Mouse (Mus musculus) midbrain, embryonic 16.5 days (tissue): Measurements from ENCODE around the gene E330017A01Rik. TPM values are rescaled to one million over a fixed set of nuclear protein-coding genes. Genes with fewer than 3 reads are reported as not detected.
"Not testable (repeated sequence)": the region's sequence is repeated elsewhere in the genome, so short reads cannot be mapped to it uniquely, and the experiment has no call there.

Experiments used
- ATAC-seq: fragments of 200-750 bp; cut with Nextera tagmentation; 2 replicates; pipeline ENCODE4 v1.8.0; 2017; ENCODE audit warnings: moderate TSS enrichment
- H3K27ac ChIP-seq: fragments of 300-500 bp; sonication (generic); 2 replicates; pipeline ENCODE4 v1.5.1; 2014; ENCODE audit warnings: mild to moderate bottlenecking, low read length, mixed read lengths
- H3K27me3 ChIP-seq: fragments of 300-500 bp; sonication (generic); 2 replicates; pipeline ENCODE4 v1.6.1; 2014; ENCODE audit warnings: low read depth, low read length, mixed read lengths; ENCODE audit not compliant: control insufficient read depth, insufficient read depth
- H3K36me3 ChIP-seq: fragments of 300-500 bp; sonication (generic); 2 replicates; pipeline ENCODE4 v1.6.1; 2014; ENCODE audit warnings: mild to moderate bottlenecking, low read length, moderate library complexity, mixed read lengths; ENCODE audit not compliant: control insufficient read depth, insufficient read depth
- H3K4me1 ChIP-seq: fragments of 300-500 bp; sonication (generic); 2 replicates; pipeline ENCODE4 v1.6.1; 2014; ENCODE audit warnings: mild to moderate bottlenecking, low read length, mixed read lengths; ENCODE audit not compliant: control insufficient read depth, insufficient read depth
- H3K4me2 ChIP-seq: fragments of 300-500 bp; sonication (generic); 2 replicates; pipeline ENCODE4 v1.6.1; 2014; ENCODE audit warnings: mild to moderate bottlenecking, low read length, mixed read lengths
- H3K4me3 ChIP-seq: fragments of 300-500 bp; sonication (generic); 2 replicates; pipeline ENCODE4 v1.5.1; 2014; ENCODE audit warnings: low read depth, mild to moderate bottlenecking, low read length, moderate library complexity, mixed read lengths
- H3K9ac ChIP-seq: fragments of 300-500 bp; sonication (generic); 2 replicates; pipeline ENCODE4 v1.6.1; 2014; ENCODE audit warnings: low read depth, low read length, mixed read lengths
- H3K9me3 ChIP-seq: fragments of 300-500 bp; sonication (generic); replicated peaks from 2 replicates; pipeline ENCODE4 v1.6.1; 2014; ENCODE audit warnings: mild to moderate bottlenecking, low read length, mixed read lengths; ENCODE audit not compliant: control insufficient read depth, poor library complexity, severe bottlenecking
- WGBS: fragments of 180-500 bp; shearing (Covaris S2); extraction: QIAGEN DNeasy Blood & Tissue Kit; methylation state at CpG from one replicate; pipeline ENCODE4 v1.1.7; 2014; 5-methylcytosine and 5-hydroxymethylcytosine counted together
- polyA plus RNA-seq: library from polyadenylated mRNA; unstranded; fragments of >200 nt; fragmentation: Nextera tagmentation; extraction: Ambion mirVana; gene quantifications from 2 replicates; pipeline ENCODE4 v1.2.1, GENCODE M21; 2015

The E330017A01Rik gene
- polyA plus RNA-seq, 1 experiment from 2014 or later: not detected

- not testable (repeated sequence) for ATAC-seq, H3K27me3 ChIP-seq, H3K4me1 ChIP-seq, H3K9me3 ChIP-seq, H3K4me3 ChIP-seq, H3K36me3 ChIP-seq, H3K4me2 ChIP-seq, H3K27ac ChIP-seq, H3K9ac ChIP-seq
- 90% methylated on average over 3 of the region's 3 CpGs for WGBS
These were observed 28.1 kb upstream of the E330017A01Rik start for GRCm38 (mm10) chr16:58666681-58667080.

GRCm38 (mm10) chr16:58665137-58665536, 26.6 kb upstream of the E330017A01Rik start:
- H3K9me3 ChIP-seq: not testable (repeated sequence)

GRCm38 (mm10) chr16:58663816-58664215, 25.3 kb upstream of the E330017A01Rik start:
- H3K27ac ChIP-seq: no peak overlapping the region
- 92% methylated on average over 2 of the region's 2 CpGs for WGBS

More at GRCm38 (mm10) chr16:58665137-58665536, 26.6 kb upstream of the E330017A01Rik start:
- H3K4me2 ChIP-seq, H3K4me3 ChIP-seq, H3K27ac ChIP-seq, H3K9ac ChIP-seq, H3K27me3 ChIP-seq, ATAC-seq, H3K4me1 ChIP-seq, H3K36me3 ChIP-seq: not testable (repeated sequence)

DNA sequence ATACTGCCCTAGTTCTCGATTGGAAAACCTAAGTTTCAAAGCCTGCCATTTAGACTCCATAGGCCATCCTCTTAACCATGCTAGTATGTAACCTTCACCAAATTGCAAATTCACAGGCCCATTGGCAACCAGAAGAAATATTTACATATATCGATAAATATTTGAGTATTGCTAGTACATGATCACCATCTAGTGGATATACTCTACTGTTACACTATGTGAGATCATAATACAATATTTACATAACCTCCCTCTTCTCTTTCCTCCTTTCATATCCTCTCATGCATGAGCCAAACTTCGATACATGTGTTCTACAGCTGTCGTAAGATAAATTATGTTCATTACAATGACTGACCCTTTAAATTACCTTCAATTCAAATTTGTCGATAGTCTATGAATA, 24.5 kb upstream of the E330017A01Rik start:
- no peaks in the 10 kb centered on the region for H3K36me3 ChIP-seq
- 73% methylated on average over 5 of the region's 5 CpGs for WGBS

More at GRCm38 (mm10) chr16:58663816-58664215, 25.3 kb upstream of the E330017A01Rik start:
- no peak overlapping the region for H3K4me3 ChIP-seq
- H3K4me1 ChIP-seq: no peaks in the 10 kb centered on the region
- H3K27me3 ChIP-seq: no peaks in the 10 kb centered on the region
- no peak overlapping the region for H3K9ac ChIP-seq
- ATAC-seq: no peak
- no peaks in the 10 kb centered on the region for H3K9me3 ChIP-seq
- H3K36me3 ChIP-seq: no peaks in the 10 kb centered on the region
- H3K4me2 ChIP-seq: no peak overlapping the region

DNA sequence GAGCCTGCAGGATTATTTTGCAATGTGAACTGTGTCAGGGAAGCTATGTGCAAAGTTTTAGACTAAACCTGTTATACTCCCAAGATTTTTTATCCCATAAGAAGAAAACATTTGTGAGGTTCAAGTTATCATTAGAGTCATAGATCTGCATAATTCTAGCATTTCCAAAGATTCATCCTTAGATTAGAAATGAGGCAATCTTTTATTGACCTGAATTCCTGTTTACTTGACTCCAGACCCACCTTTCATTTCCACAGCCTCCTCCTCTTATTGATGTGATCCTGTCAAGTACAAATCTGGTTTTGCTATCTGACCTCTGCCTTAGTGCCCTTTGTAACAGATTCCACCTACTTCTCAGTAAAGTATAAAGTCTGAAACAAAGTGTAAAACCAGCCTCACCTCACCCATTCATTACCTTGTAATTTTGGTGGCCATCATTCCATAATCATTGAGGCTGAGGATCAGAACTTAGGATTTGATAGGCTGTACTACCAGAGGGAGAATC, 23.8 kb upstream of the E330017A01Rik start:
- Histone ChIP-seq H3K9ac (no peak overlapping the region), H3K9me3 (no peaks in the 10 kb centered on the region), H3K4me3 (no peak overlapping the region), H3K27me3 (no peaks in the 10 kb centered on the region), H3K4me2 (no peak overlapping the region), H3K27ac (no peak overlapping the region), H3K4me1 (no peaks in the 10 kb centered on the region), H3K36me3 (no peaks in the 10 kb centered on the region)
- ATAC-seq: no peak

More for the DNA sequence above, 24.5 kb upstream of the E330017A01Rik start:
- Histone ChIP-seq H3K4me2 (no peak overlapping the region), H3K9ac (no peak overlapping the region), H3K9me3 (no peaks in the 10 kb centered on the region), H3K4me1 (no peaks in the 10 kb centered on the region), H3K27me3 (no peaks in the 10 kb centered on the region), H3K4me3 (no peak overlapping the region), H3K27ac (no peak overlapping the region)
- peak; percentile 84; the same call in 1 of the 2 replicates for ATAC-seq

DNA sequence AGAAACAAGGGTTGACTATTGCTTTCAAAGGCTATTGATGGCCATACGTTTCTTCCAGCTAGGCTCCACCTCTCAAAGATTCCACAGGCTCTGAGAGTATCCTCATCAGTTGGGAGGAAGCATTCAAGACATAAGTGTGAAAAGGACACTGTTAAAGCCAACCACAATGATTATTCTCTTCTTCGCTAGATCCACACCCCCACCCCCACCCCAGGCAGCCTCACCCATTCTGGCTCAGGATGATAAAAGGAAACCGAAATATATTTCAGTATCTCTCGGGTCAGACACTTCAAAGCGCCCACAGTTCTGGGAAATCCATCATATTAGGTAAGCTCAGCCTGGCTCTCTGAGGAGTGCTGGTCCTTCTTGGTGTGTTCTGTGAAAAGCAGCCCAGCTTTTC, 23.3 kb upstream of the E330017A01Rik start:
- Histone ChIP-seq H3K36me3 (no peaks in the 10 kb centered on the region), H3K27ac (no peak overlapping the region), H3K4me2 (no peak overlapping the region), H3K4me3 (no peak overlapping the region), H3K9me3 (no peaks in the 10 kb centered on the region), H3K27me3 (no peaks in the 10 kb centered on the region), H3K9ac (no peak overlapping the region), H3K4me1 (no peaks in the 10 kb centered on the region)
- WGBS: 80% methylated on average over 5 of the region's 5 CpGs
- no peak for ATAC-seq

DNA sequence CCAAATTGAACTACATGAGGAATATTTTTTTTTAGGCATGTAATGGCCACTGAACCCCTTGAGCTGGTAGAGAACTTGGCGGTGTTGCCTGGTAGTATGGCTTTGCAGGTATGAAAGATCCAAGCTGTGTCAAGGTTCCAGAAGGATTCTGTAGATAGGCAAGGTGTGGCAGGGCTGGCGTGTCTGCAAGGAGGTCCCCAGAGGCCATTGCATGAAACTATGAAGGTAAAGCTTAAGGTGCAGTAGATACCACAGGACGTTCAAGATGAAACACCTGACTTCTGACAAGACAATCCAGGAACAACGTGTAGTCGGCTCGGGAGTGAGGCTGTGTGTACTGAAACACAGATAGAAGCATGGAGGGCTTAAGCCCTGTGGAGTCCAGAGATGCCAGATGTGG, 20.1 kb upstream of the E330017A01Rik start:
- no peak overlapping the region for H3K4me2 ChIP-seq
- no peak for ATAC-seq
- H3K4me1 ChIP-seq: no peaks in the 10 kb centered on the region
- H3K9ac ChIP-seq: no peak overlapping the region
- no peak overlapping the region for H3K27ac ChIP-seq
- H3K9me3 ChIP-seq: no peaks in the 10 kb centered on the region
- H3K4me3 ChIP-seq: no peak overlapping the region
- no peaks in the 10 kb centered on the region for H3K27me3 ChIP-seq
- no peaks in the 10 kb centered on the region for H3K36me3 ChIP-seq
- WGBS: 93% methylated on average over 6 of the region's 6 CpGs

GRCm38 (mm10) chr16:58656526-58656925, 18.0 kb upstream of the E330017A01Rik start:
- Histone ChIP-seq H3K9me3 (no peaks in the 10 kb centered on the region), H3K4me2 (no peak overlapping the region), H3K27ac (no peak overlapping the region), H3K4me3 (no peak overlapping the region), H3K9ac (no peak overlapping the region), H3K27me3 (no peaks in the 10 kb centered on the region), H3K4me1 (no peaks in the 10 kb centered on the region), H3K36me3 (no peaks in the 10 kb centered on the region)
- ATAC-seq: no peak
- WGBS: 84% methylated on average over 4 of the region's 4 CpGs

DNA sequence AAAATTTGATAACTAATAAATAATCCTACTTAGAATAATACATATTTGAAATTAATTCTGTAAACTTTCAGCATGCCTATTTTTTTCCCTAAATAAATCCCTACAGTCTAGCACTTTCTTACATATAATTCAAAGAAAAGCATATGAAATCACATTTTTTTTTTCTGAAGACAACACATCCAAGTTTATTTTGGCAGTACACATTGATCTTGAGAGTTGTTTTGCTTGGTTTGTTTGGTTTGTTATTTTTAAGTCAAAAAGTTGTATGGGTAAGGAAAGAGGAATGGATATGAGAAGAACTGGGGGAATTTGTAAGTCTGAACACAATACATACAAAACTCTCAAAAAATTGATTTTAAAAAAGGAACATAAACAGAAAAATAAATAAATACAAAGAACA, 17.2 kb upstream of the E330017A01Rik start:
- H3K36me3 ChIP-seq: no peaks in the 10 kb centered on the region
- H3K27me3 ChIP-seq: no peaks in the 10 kb centered on the region
- no peak overlapping the region for H3K4me2 ChIP-seq
- H3K4me3 ChIP-seq: no peak overlapping the region
- no peaks in the 10 kb centered on the region for H3K9me3 ChIP-seq
- no peak for ATAC-seq
- H3K4me1 ChIP-seq: no peaks in the 10 kb centered on the region
- no peak overlapping the region for H3K27ac ChIP-seq
- H3K9ac ChIP-seq: no peak overlapping the region
